Mouse (Mus musculus): ENCODE measurements around the gene 9430097D07Rik.

Gene 9430097D07Rik

DNA sequence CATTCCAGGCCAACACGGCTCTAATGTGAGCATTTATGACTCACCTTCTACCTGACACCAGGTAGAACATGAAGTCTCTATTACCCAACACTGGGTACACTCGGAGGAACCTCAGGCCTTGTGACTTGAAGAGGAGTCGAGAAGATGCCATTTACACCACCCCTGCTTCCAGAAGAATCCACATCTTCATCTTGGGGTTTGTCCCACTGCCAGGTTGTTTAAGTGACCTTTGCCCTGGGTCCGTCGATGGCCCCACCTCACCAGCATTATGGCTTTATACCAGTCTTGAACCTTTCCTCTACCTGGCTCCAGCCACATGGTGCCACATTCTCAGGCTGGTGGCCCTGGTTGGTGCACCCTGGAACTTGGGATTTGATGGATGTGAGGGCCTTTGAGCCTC lies 21.8 kb upstream of the 9430097D07Rik start:
- no peak for DNase-seq (ENCODE audit: low read depth, low spot score)

GRCm38 (mm10) chr2:32596725-32597124 lies 21.2 kb upstream of the 9430097D07Rik start:
- DNase-seq (ENCODE audit: low read depth, low spot score), result peak; percentile 96

DNA sequence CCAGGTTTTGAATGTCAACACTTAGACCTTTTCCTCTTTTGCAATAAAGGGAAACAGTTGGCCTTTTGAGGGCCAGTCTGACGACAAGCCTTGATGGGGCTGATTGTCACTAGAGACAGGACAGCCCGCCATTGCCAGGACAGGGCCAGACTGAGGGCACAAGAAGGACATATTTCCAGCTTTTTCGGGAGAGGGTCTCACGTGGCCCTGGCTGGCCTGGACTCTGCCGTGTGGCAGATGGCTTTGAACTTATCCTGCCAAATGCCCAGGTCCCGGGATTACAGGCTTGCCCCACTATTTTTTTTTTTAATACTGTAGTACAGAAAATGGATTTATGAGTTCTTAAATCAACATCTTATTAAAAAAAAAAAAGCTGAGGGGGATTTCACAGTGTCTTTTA lies 15.8 kb upstream of the 9430097D07Rik start:
- peak; percentile 51 for DNase-seq (ENCODE audit: low read depth, low spot score)

- peak; percentile 49 for DNase-seq (ENCODE audit: low read depth, low spot score)
Observed at GRCm38 (mm10) chr2:32590224-32590623, 14.7 kb upstream of the 9430097D07Rik start.

- DNase-seq (ENCODE audit: low read depth, low spot score), result peak; percentile 97
Observed at GRCm38 (mm10) chr2:32589213-32589795, 13.8 kb upstream of the 9430097D07Rik start.

GRCm38 (mm10) chr2:32587731-32588321 lies 12.3 kb upstream of the 9430097D07Rik start:
- no peak for DNase-seq (ENCODE audit: low read depth, low spot score)

DNA sequence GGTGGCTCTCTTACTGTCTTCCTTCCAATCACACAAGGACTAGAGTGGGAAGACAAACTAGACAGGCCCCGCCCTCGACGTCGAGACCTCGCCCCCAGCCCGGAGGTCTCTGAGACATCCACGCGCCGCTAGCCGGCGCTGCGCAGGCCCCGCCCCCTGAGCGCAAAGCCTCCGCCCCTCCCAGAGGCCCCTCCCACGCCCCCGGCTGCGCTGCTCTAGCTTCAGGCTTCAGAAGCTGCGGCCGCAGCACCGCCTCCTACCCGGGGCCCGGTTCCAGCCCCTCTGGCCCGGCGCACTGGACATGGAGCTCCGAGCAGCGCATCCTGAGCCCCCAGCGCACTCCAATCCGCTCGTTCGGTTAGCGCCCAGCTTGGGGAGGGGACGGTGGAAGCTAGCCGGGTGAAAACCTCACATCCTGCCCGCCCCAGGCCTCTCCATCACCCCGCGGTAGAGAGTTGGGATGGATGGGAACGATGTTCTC lies 11.4 kb upstream of the 9430097D07Rik start, which contains the start of gene St6galnac4:
Gene St6galnac4, plus strand, starts transcription at position 225 of the 481 bp plus-strand sequence.
- peak; percentile 98 for DNase-seq (ENCODE audit: low read depth, low spot score)

DNA sequence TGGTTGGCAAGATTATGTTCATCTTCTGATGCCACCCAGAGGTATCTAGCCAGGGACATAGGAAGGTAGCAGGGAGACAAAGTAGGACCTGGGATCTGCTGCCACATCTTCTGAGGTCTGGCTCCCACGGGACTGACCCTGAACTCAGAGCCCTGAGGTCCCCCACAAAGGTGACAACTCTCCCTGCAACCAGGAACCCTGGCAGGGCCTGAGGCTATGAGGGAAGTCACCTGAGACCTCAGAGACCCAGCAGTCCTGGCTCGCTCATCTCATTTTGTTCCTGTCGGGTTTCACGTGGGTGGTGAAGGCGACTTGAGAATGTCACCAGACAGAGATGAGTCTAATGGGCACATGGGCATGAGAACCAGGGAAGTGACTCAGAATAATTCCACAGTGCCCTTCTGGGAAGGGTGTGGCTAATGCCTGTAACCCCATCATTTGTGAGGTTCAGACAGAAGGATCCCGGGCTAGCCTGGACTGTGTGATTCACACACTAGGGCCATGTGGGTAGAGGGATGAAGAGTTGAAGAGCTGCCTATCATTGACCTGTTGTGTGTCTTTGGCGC lies 9.7 kb upstream of the 9430097D07Rik start:
- no peak for DNase-seq (ENCODE audit: low read depth, low spot score)

GRCm38 (mm10) chr2:32582830-32583799 lies 7.6 kb upstream of the 9430097D07Rik start:
- peak; percentile 94 for DNase-seq (ENCODE audit: low read depth, low spot score)

GRCm38 (mm10) chr2:32581450-32582095 lies 6.1 kb upstream of the 9430097D07Rik start:
- peak; percentile 90 for DNase-seq (ENCODE audit: low read depth, low spot score)

- peak; percentile 79 for DNase-seq (ENCODE audit: low read depth, low spot score)
Observed at GRCm38 (mm10) chr2:32578146-32579046, 2.9 kb upstream of the 9430097D07Rik start.

DNA sequence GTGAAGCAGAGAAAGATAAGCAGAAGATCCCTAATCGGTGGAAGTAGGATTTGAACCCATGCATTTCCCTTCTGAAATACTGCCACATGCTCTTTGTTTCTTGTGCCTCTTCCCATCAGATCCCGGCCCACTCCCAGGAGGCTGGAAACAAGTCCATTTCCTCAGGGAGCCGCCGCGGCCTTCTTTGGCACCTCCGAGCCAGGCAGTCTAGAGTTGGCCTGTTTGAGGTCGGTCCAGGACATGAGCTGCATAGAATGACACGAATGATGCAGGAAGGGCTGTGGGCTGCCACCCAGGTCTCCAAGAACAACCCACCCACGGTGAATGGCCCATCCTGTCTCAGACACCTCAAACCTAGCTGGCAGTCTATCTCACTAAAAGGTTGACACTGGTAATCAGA lies 1.0 kb upstream of the 9430097D07Rik start:
- no peak for DNase-seq (ENCODE audit: low read depth, low spot score)

- peak; percentile 89 for DNase-seq (ENCODE audit: low read depth, low spot score)
Observed at GRCm38 (mm10) chr2:32574901-32575585, 441 bp downstream of the 9430097D07Rik start.

- DNase-seq (ENCODE audit: low read depth, low spot score), result no peak
Observed at GRCm38 (mm10) chr2:32574497-32574896, 987 bp downstream of the 9430097D07Rik start, which contains the start of gene Pip5kl1. Gene Pip5kl1 (plus strand): TSS chr2:32574797.

DNA sequence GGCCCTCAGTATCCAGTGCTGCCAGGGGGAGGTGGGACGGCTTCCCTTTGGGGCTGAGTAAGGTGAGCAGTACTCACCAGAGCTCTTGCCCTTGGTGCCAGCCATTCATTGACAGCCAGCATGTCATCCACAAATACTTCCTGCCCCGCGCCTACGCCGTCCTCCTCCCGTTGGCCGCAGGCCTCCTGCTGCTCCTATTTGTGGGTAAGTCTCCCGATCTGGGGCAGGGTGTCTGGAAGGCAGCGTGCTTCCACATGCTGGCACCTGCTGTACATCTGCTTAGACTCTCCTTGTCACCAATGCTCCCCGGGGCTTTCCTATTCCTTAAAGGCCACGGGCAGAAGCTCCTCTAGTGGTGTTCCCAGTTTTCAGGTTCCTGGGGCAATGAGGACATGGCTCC lies 3.3 kb downstream of the 9430097D07Rik start:
- DNase-seq (ENCODE audit: low read depth, low spot score), result no peak

- peak; percentile 97 for DNase-seq (ENCODE audit: low read depth, low spot score)
Observed at GRCm38 (mm10) chr2:32570698-32571494, 4.6 kb downstream of the 9430097D07Rik start, which contains the start of gene Dpm2. Gene Dpm2 (plus strand): TSS chr2:32570858.

GRCm38 (mm10) chr2:32568941-32569340 lies 6.5 kb downstream of the 9430097D07Rik start:
- DNase-seq (ENCODE audit: low read depth, low spot score), result no peak

DNA sequence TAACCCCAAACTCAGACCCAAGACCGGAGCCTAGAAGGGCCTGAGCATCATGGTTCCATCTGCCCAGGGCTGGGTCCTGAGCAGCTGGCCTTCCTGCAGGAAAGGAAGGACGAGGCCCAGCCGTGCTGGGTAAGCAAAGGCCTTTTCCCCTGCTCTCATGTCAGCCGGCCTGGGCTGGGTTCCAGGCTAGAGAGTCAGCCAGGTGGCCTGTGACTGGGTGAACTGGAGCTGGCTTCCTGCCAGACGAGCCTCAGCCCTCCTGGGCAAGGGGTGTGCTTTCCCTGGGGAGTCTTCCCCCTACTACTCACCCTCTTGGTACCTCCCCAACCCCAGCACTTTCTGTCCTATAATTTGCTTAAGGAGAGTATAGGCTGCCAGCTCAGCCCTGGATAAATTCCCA lies 7.3 kb downstream of the 9430097D07Rik start:
- DNase-seq (ENCODE audit: low read depth, low spot score), result no peak

Measured in brain, adult 2 months (tissue).